Mouse (Mus musculus): ENCODE measurements around the gene Krtap4-2.

The Krtap4-2 gene

DNA sequence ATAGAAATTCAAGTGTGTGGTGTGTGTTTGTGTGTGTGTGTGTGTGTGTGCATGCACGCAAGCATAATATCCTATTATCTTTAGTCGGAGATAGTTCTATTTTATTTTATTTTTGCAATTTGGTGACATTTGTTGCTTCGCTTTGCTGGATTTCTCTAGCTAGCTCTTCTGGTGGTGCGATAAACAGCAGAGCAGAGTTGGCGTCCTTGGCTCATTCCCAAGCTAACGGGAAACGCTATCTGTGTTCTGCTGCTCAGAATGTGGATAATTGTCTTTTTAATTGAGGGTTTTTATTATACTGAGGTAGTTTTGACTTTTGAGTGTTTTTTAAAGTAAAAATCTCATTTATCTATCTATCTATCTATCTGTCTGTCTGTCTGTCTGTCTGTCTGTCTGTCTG lies 49.8 kb downstream of the Krtap4-2 start:
- no peak for DNase-seq

Data from kidney, postnatal 14 days (tissue).